ENCODE assay signal across 9 mouse cellular contexts in genomic region chr3:52663161-52663602, GRCm38 (mm10).
A peak's percentile ranks its signal among the peaks of the same experiment; 100 is the strongest.
DNase-seq lines count a peak whose midpoint lies in the region; ATAC-seq and TF ChIP-seq lines count a peak whose summit lies in the region.
"Had no signal": no experiment of that assay in that cellular context is flagged by ENCODE, and none has a peak within 500 bp of the region (broad histone marks: within the 10 kb centered on the region; RNA-seq: fewer than 3 reads in every experiment).

No protein-coding gene starts in this region.

- 38% methylated on average over 5 of the region's 5 CpGs for WGBS in forebrain, embryonic 12.5 days
- 65% methylated on average over 5 of the region's 5 CpGs for WGBS in limb, embryonic 10.5 days

- TF ChIP-seq EP300 in ES-Bruce4 (IDR thresholded peaks at IDR 0.05; ENCODE audit: insufficient read depth, low read depth, low read length): peak; percentile 63

- no peaks in the 10 kb centered on the region for H3K27me3 ChIP-seq in ES-Bruce4 (ENCODE audit: control insufficient read depth, insufficient read depth, low read length, poor library complexity, severe bottlenecking)
- peaks cover 2% of the 10 kb centered on the region; the same call in 1 of the 2 replicates for H3K27me3 ChIP-seq in forebrain, embryonic 12.5 days
- H3K27me3 ChIP-seq in limb, embryonic 10.5 days (ENCODE audit: low read depth, poor library complexity, severe bottlenecking): no peaks in the 10 kb centered on the region

- intact Hi-C loops in heart, postnatal 14 days (cut with DNase I): no loop called here

- H3K36me3 ChIP-seq in ES-Bruce4 (ENCODE audit: control insufficient read depth, insufficient read depth, low read length, poor library complexity, severe bottlenecking): no peaks in the 10 kb centered on the region
- no peaks in the 10 kb centered on the region for H3K36me3 ChIP-seq in forebrain, embryonic 12.5 days (replicated peaks)
- H3K36me3 ChIP-seq in limb, embryonic 10.5 days: no peaks in the 10 kb centered on the region
- H3K36me3 ChIP-seq: heart, embryonic 13.5 days had no signal

- H3K4me3 ChIP-seq in ES-Bruce4 (ENCODE audit: low read depth, low read length): no peak overlapping the region
- no peak overlapping the region for H3K4me3 ChIP-seq in forebrain, embryonic 12.5 days (replicated peaks)
- H3K4me3 ChIP-seq in limb, embryonic 10.5 days: no peak overlapping the region
- H3K4me3 ChIP-seq: heart, embryonic 13.5 days had no signal

- no peak for TF ChIP-seq CTCF in ES-Bruce4 (IDR thresholded peaks at IDR 0.05; ENCODE audit: low read depth, low read length)

- H3K9ac ChIP-seq in ES-Bruce4 (ENCODE audit: low read depth, poor library complexity, severe bottlenecking): no peak overlapping the region
- H3K9ac ChIP-seq in forebrain, embryonic 12.5 days: no peak overlapping the region
- H3K9ac ChIP-seq: heart, embryonic 13.5 days had no signal

- H3K27ac ChIP-seq in ES-Bruce4 (ENCODE audit: insufficient read depth, low read length): no peak overlapping the region
- no peak overlapping the region for H3K27ac ChIP-seq in forebrain, embryonic 12.5 days
- peak overlapping the region; percentile 53; the same call in 1 of the 2 replicates for H3K27ac ChIP-seq in limb, embryonic 10.5 days
- H3K27ac ChIP-seq: heart, embryonic 13.5 days had no signal

- DNase-seq in cerebellum, postnatal 10 days: peak; percentile 55 to 59
- DNase-seq in cerebellum, postnatal 4 days (ENCODE audit: low spot score in 2 of 2): no peak
- DNase-seq in limb, embryonic 10.5 days (ENCODE audit: low spot score): no peak
- no peak for DNase-seq in B cell, adult 2 months
- no peak for DNase-seq in heart, postnatal 14 days
- no peak for DNase-seq in gastrocnemius, postnatal 10 days

- 0 out of 2 replicates have a peak, but pooled peaks have one; percentile 27 for ATAC-seq in forebrain, embryonic 12.5 days (ENCODE audit: low FRiP score)

- no peaks in the 10 kb centered on the region for H3K4me1 ChIP-seq in ES-Bruce4 (ENCODE audit: control insufficient read depth, insufficient read depth, low read length)
- peaks cover 12% of the 10 kb centered on the region for H3K4me1 ChIP-seq in forebrain, embryonic 12.5 days
- H3K4me1 ChIP-seq in limb, embryonic 10.5 days: peaks cover 14% of the 10 kb centered on the region

- TF ChIP-seq POLR2A in ES-Bruce4 (IDR thresholded peaks at IDR 0.05; ENCODE audit: insufficient read depth, low read length): no peak

- no peaks in the 10 kb centered on the region for H3K9me3 ChIP-seq in ES-Bruce4 (replicated peaks; ENCODE audit: control insufficient read depth, insufficient read depth, low read length, poor library complexity, severe bottlenecking)
- no peaks in the 10 kb centered on the region for H3K9me3 ChIP-seq in forebrain, embryonic 12.5 days
- no peaks in the 10 kb centered on the region for H3K9me3 ChIP-seq in limb, embryonic 10.5 days (replicated peaks)
- H3K9me3 ChIP-seq: heart, embryonic 13.5 days had no signal

- H3K4me2 ChIP-seq in forebrain, embryonic 12.5 days: no peak overlapping the region; the same call in 1 of the 2 replicates
- H3K4me2 ChIP-seq: heart, embryonic 13.5 days had no signal

Comparison
In these comparisons a context has a peak if more than half of its experiments do, and no peak if none do; other contexts are left out.
1. DNase-seq: peak in cerebellum, postnatal 10 days (2 of 2); none in cerebellum, postnatal 4 days (0 of 2), limb, embryonic 10.5 days (single experiment), B cell, adult 2 months (0 of 2), heart, postnatal 14 days (0 of 2) and gastrocnemius, postnatal 10 days (single experiment).